Mouse (Mus musculus) B cell, adult 2 months (primary cell): ENCODE data around the gene Ccdc177.

Source experiments
- DNase-seq, 2 experiments: peaks; one replicate each; pipeline ENCODE4 v3.0.0; 2022

Ccdc177 gene

DNA sequence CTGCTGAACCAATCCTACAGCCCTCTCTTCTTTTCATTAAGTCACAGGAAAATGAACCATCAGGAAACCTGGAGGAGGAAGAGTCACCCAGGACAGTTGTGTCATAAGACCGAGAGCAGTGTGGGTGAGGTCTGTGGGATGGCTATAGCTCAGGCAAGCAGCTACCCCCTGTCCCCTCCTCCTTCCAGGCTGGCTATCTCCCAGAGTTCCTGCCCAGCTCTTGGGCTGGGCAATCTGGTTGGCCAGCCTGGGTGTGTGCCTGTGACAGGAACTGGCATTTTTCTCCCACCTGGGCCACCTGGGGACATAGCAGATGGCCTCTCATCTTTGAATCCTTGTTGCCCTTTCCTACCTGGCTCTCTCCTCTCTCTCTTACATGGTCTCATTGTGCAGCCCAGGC, 23.4 kb upstream of the Ccdc177 start:
- DNase-seq, result no peak

DNA sequence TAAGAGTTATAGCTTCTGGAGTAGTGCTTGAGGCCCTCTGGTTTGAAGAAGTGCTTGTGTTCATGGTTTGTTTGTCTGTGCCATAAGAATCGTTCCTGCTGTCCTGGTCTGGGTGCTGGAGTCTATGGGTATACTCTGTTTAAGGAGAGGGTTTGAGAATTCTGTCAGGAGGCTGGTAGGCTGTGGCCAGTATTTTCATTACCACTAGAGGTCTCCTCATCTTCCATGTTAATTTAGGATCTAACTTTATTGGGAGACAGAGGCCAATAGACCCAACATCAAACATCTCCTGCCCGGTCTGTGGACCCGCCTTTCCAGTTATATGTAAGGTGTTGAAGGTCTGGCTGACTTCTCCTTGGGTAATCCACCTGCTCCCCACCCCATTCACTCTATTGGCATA, 22.4 kb upstream of the Ccdc177 start:
- DNase-seq, result no peak

DNA sequence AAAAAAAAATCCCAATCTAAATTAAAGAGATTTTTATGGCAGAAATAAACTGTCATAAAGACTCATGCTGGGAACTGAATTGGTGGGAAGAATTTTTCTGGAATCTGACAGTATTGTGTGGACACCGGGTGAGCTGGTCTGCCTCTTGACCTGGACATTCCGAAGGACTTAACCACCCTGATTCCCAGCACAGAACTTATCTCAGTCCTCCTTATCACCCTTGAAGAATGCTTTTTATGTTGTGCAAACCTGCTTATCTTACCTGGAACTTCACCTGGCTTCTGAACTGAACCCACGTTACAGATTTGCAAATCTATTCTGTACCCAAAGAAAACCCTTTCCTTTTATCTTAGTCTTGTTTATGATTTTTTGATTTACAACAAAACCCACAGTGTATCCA, 21.7 kb upstream of the Ccdc177 start:
- DNase-seq, result no peak

- no peak for DNase-seq
Measured at GRCm38 (mm10) chr12:80779760-80780159, 19.3 kb upstream of the Ccdc177 start.

- no peak for DNase-seq
Measured at GRCm38 (mm10) chr12:80778188-80778936, 17.9 kb upstream of the Ccdc177 start.

DNA sequence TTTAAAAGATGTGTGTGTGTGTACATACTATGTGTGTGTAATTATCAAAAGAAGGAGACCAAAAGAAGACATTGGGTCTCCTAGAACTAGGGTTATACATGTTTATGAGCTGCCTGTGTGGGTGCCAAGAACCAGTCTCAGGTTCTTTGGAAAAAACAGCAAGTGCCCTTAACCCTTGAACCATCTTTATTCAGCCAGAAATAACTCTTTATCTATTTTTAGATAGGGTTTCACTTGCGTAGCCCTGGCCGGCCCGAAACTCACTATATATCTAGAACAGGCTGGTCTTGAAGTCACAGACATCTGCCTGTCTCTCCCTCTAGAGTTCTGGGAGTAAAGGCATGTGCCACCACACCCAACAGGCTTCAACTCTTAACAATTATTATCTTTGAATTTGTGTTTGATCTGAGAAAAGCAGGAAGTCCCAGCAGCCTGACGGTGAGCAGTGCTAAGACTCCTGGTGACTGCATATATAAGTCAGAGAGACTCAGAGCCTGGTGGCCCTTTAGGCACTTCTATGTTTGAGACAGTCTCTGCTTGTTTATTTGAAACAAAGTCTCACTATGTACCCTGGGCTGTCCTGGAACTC, 15.7 kb upstream of the Ccdc177 start:
- no peak for DNase-seq

GRCm38 (mm10) chr12:80774786-80775185, 14.3 kb upstream of the Ccdc177 start:
- DNase-seq, result no peak

DNA sequence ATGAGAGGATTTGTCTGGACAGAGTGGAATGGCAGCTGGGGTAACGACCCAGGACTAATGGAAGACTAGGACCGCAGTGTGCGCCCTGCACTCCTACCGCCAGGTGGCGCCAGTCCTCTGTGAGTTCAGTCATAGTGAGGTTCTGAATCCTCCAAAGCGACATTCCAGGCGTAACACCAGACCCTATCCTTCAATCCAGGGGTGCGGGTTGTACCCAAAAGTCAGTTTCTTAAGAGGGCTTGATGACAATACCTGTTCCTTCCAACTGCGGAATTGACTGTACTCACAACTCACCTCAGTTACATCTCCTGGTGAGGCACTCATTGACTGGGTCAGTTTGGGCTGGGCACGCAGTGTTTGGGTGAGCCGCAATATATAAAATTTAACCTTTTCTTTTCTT, 9.2 kb upstream of the Ccdc177 start:
- DNase-seq, result peak; percentile 81 to 84

- DNase-seq, result no peak
Measured at GRCm38 (mm10) chr12:80764116-80764515, 3.6 kb upstream of the Ccdc177 start.

DNA sequence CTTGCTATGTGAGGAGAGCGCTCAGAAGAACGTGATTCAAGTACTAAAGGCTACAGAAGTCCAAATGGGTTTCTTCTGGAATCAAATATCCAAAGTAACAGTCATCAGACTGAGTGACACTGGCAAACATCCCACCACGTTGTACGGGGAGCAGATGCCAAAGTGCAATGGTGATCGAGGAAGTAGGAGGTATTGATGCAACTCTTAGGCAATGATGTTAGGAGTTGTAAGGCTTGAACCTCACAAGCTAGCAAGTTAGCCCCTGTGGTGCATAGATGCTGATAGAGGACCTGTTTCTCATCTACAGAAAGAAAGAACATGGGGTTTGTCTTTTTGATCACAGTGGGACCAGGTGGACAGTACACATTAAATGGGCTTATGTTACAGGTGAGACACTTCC, 2.5 kb upstream of the Ccdc177 start:
- DNase-seq, result no peak

DNA sequence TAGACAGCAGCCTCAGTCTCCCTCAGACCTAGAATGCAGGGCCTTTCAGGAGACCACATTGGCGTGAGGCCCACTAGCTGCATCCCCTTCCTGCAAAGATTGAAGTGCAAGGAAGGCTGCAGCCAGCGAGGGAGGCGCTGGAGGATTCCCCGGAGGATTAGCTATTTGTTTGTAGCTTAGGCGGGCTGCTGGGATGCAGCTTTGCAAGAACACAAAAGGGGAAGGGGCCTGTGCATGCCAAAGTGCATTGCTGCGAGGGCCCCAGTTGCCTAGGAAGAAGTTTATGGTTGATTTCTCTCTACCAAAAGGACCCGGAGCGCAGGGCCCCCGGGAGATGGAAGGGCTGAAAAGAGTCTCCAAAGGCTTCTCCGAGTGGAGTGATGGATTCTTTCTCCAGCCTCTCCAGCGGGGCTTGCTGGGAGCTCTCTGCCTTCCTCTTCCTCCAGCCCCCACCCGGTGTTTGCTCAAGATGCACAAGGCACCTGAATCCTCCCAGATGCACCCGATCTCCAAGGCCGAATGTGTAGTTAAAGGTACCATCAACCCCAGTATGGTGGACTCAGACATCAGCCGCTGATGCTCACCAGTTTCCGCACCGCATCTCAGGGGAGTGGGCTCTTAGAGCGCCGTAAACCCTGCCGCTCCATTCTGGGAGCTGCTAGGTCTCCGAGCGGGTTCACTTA, 633 bp downstream of the Ccdc177 start:
- peak in 1 of 2 experiments; percentile 11 for DNase-seq

- DNase-seq, result no peak
Measured at GRCm38 (mm10) chr12:80759387-80759712, 1.1 kb downstream of the Ccdc177 start.

DNA sequence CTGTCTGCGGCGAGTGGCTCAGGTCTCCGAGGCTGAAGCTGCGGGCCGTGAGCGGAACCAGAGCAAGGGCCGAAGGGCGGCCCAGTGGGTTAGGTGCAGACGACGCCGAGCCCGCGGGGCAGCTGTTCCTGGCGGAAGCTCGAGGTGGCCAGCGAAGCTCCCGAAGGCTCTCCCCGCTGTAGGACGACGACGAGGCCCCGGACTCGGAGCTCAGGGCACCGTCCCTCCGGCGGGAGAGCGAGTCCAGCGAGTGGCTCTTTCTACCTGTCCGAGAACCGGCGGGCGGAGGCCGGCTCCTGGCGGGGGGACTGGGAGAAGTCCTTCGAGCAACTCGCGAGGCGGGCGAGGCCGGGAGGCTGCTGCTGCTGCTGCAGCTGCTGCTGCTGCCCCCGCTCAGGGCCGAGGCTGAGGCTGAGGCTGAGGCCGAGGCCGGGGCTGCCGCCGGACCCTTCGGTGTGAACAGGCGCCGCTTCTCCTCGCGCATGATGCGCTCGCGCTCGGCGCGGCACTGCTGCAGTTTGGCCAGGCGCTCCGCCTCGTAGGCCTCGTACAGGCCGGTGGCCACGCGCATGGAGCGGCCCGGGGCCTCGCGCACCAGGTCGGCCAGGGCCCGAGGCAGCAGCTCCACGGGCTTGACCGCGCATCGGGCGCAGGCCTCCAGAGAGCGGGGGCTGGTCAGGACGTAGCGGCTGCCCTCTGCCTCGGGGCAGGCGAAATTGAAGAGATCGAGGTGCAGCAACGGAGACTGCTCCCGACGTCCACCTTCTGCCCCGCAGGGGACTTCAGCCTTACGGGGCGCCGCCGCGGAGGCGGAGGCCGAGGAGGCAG, 1.7 kb downstream of the Ccdc177 start:
- DNase-seq, result peak; percentile 21 to 32

- peak; percentile 21 to 44 for DNase-seq
Measured at GRCm38 (mm10) chr12:80757751-80758558, 2.5 kb downstream of the Ccdc177 start.

- no peak for DNase-seq
Measured at GRCm38 (mm10) chr12:80751556-80751955, 8.9 kb downstream of the Ccdc177 start.

GRCm38 (mm10) chr12:80746031-80746813, 14.3 kb downstream of the Ccdc177 start:
- DNase-seq, result no peak

DNA sequence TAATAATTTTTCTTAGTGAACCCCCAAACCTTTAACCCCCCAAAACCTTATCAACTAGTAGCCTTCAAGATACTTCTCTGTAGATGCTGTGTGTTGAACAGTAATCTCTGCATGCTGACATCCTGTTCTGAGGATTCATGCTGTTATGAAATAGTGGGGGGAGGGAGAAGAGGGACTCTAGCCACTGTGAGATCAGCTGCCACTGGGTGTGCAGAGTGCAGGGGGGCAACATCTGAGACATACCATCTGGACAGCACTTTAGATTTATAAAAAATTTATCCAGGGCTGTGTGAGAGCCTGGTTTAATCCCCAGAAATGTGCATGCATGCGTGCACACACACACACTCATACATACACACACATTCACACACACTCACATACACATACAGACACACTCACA, 15.9 kb downstream of the Ccdc177 start:
- no peak for DNase-seq

DNA sequence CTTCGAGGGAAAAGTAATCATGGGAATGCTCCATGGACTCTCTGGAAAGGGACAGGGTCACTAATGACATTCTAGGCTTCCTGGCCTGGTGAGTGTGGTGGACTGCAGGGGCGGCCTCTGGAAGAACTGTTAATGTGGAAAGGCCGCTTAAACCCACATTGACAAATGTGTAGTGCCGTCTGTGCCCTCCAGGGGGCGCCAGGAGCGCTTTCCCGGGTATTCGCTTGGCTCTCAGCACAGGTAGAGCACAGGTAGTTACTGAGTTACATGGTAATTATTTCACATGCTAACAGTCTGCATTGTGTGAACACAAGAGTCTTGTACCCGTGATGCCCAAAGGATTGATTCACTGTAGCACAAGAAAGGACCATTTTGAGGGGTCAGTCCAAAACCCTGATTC, 21.0 kb downstream of the Ccdc177 start:
- peak; percentile 69 to 72 for DNase-seq

GRCm38 (mm10) chr12:80737283-80737600, 23.2 kb downstream of the Ccdc177 start:
- no peak for DNase-seq

DNA sequence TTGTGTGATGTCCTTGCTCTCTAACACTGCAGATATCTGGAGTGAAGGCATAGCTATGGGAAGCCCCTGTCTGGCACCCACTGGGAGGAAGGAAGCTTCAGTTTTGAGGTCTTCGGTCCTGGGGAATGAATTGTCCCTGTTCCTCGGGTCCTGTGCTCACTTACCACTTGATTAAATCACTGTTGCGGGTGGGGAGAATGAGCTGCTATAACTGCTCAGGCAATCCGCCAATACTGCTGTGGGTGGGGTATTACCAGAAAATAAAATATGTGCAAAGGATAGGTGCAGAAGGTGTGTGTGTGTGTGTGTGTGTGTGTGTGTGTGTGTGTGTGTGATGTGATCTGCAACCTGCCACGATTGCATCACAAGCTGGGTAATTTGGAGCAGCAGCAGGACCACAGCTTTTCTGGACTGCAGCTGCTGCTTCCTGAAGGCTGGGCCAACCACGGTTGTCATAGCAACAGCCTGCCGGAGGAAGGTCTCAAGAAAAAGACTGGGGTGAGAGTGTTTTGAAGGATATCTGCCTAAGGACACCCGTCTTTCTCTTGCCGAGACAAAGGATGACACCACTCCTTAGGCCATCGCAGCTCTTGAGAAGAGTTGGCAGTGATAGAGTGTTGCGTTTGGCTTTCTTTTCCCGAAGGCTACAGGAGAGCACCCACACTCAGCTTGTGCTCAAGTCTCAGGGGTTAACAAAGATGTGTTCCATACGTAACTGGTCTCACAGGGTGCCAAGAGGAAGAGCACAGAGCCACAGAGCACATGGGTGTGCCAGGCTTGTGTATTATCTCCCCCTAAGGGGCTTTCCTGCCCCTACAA, 23.8 kb downstream of the Ccdc177 start:
- DNase-seq, result no peak
